Mouse (Mus musculus): ENCODE measurements at regions not wholly inside any gene's neighbourhood (a gene's known extent, or its start where the extent isn't known, plus 50 kb on each side); places are given as distances from the start of the nearest gene placed in this dataset.

DNA sequence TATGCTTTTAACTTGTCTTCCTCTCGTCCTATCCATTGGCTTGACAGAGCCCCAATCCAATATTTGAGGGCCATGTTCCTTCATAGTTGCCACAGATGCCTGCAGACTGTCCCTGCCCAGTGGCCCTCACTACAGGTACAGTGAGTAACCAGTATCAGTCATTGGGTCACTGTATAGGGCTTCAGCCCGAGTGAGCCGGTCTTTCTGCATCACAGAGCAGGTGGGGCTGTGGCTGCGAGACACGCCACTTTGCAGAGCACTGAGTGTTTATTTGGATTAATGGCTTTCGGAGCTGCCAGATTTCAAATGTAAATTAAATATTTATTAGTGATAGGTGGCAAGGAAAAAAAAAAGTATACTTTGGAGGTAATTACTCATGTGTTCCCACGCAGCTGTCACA, 87.2 kb upstream of the Alk start:
- Histone ChIP-seq H3K36me3 (ENCODE audit: control insufficient read depth, insufficient read depth, low read length) (no peaks in the 10 kb centered on the region), H3K27me3 (ENCODE audit: control insufficient read depth, insufficient read depth, low read length) (no peaks in the 10 kb centered on the region), H3K9me3 (ENCODE audit: control insufficient read depth, low read length) (no peaks in the 10 kb centered on the region), H3K4me2 (ENCODE audit: low read depth, low read length) (no peak overlapping the region), H3K4me1 (ENCODE audit: control insufficient read depth, insufficient read depth, low read length) (no peaks in the 10 kb centered on the region), H3K27ac (ENCODE audit: low read depth, low read length) (no peak overlapping the region), H3K9ac (replicated peaks; ENCODE audit: low read depth, low read length) (no peak overlapping the region), H3K4me3 (ENCODE audit: low read depth, low read length) (no peak overlapping the region)
- ATAC-seq (ENCODE audit: low read depth): no peak
- 71% methylated on average over 7 of the region's 7 CpGs for WGBS

DNA sequence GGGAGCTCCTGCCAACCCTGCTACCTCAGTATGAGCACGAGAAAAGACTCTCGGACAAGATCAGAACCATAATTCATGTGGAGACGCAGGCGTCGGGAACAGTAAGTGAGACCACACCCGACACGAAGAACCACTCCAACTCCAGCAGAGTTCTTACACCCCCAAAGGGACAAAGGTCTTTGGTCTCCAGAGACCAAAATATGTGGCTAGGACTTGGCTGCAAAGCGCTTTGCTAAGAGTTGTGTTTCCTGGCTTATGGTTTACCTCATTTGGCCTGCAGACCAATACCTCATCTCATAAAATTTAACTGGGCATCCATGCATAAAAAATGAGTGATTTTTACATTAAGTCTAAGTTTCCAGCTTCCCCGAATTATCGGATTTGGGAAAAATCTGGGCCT, 85.2 kb upstream of the Alk start:
- no peaks in the 10 kb centered on the region for H3K27me3 ChIP-seq (ENCODE audit: control insufficient read depth, insufficient read depth, low read length)
- no peaks in the 10 kb centered on the region for H3K4me1 ChIP-seq (ENCODE audit: control insufficient read depth, insufficient read depth, low read length)
- no peak for ATAC-seq (ENCODE audit: low read depth)
- H3K36me3 ChIP-seq (ENCODE audit: control insufficient read depth, insufficient read depth, low read length): no peaks in the 10 kb centered on the region
- WGBS: 87% methylated on average over 10 of the region's 10 CpGs
- no peaks in the 10 kb centered on the region for H3K9me3 ChIP-seq (ENCODE audit: control insufficient read depth, low read length)
- H3K4me3 ChIP-seq (ENCODE audit: low read depth, low read length): no peak overlapping the region
- no peak overlapping the region for H3K9ac ChIP-seq (replicated peaks; ENCODE audit: low read depth, low read length)
- no peak overlapping the region for H3K4me2 ChIP-seq (ENCODE audit: low read depth, low read length)
- no peak overlapping the region for H3K27ac ChIP-seq (ENCODE audit: low read depth, low read length)

DNA sequence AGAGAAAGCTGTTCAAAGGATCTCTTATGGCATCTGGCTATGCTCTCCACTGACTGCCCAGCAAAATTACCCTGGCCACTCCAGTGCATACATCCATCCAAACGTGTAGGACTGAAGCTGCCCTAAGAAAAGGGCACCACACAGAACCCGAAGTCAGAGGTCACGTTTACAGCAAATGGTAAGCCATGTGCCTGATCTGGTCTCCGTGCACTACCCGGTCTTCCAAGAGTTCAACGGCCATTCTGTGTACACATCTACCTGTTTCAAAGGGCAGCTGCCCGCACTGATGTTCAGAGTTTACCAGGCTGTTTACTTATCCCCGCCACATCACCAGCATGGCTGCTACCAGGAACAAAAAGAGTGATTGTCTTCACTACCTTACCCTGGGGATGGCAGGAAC, 84.4 kb upstream of the Alk start:
- H3K4me1 ChIP-seq (ENCODE audit: control insufficient read depth, insufficient read depth, low read length): no peaks in the 10 kb centered on the region
- H3K9ac ChIP-seq (replicated peaks; ENCODE audit: low read depth, low read length): no peak overlapping the region
- no peak for ATAC-seq (ENCODE audit: low read depth)
- H3K27me3 ChIP-seq (ENCODE audit: control insufficient read depth, insufficient read depth, low read length): no peaks in the 10 kb centered on the region
- H3K4me3 ChIP-seq (ENCODE audit: low read depth, low read length): no peak overlapping the region
- no peak overlapping the region for H3K27ac ChIP-seq (ENCODE audit: low read depth, low read length)
- no peaks in the 10 kb centered on the region for H3K36me3 ChIP-seq (ENCODE audit: control insufficient read depth, insufficient read depth, low read length)
- WGBS: 95% methylated on average over 8 of the region's 8 CpGs
- no peaks in the 10 kb centered on the region for H3K9me3 ChIP-seq (ENCODE audit: control insufficient read depth, low read length)
- H3K4me2 ChIP-seq (ENCODE audit: low read depth, low read length): no peak overlapping the region

DNA sequence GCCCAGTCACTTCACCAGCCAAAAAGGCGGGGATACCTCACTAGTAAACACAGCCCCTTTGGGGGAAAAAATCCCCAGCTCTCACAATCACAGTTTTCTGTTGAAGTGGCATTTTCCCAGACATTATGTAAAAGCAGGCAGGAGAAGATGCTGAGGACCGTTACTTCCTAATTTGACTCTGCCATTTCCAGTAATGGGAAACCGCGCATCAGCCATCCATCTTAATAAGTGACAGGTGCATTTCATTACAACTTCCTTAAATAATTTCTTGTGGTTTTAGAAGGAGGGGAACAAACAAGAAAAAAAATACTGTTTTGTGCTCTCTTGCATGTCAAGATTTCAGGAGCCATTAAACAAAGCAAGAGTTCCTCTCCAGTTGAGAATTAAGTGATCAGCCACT, 70.2 kb upstream of the Alk start:
- H3K9me3 ChIP-seq (ENCODE audit: control insufficient read depth, low read length): no peaks in the 10 kb centered on the region
- H3K27ac ChIP-seq (ENCODE audit: low read depth, low read length): no peak overlapping the region
- 70% methylated on average over 4 of the region's 4 CpGs for WGBS
- no peak overlapping the region for H3K4me3 ChIP-seq (ENCODE audit: low read depth, low read length)
- H3K4me1 ChIP-seq (ENCODE audit: control insufficient read depth, insufficient read depth, low read length): no peaks in the 10 kb centered on the region
- H3K9ac ChIP-seq (replicated peaks; ENCODE audit: low read depth, low read length): no peak overlapping the region
- H3K36me3 ChIP-seq (ENCODE audit: control insufficient read depth, insufficient read depth, low read length): no peaks in the 10 kb centered on the region
- no peak for ATAC-seq (ENCODE audit: low read depth)
- no peak overlapping the region for H3K4me2 ChIP-seq (ENCODE audit: low read depth, low read length)
- H3K27me3 ChIP-seq (ENCODE audit: control insufficient read depth, insufficient read depth, low read length): no peaks in the 10 kb centered on the region

DNA sequence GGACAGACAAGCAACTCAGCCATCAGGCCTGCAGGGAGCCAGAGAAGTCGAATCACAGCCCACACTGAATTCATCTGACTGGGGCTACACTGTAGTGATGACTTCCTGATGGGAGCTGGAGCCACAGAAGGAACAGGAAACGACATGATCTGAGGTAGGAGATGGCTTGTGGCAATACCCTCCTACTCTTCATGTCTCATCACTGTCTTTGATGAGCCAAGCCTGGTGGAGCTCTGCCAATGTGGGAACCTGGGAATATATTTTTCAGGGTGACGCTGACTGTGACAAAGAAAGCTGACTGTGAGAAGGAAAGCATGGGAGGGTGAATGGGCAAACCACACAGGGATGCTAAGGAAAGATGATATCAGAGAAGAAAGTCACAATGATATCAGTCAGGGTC, 67.6 kb upstream of the Alk start:
- no peaks in the 10 kb centered on the region for H3K36me3 ChIP-seq (ENCODE audit: control insufficient read depth, insufficient read depth, low read length)
- H3K9me3 ChIP-seq (ENCODE audit: control insufficient read depth, low read length): no peaks in the 10 kb centered on the region
- WGBS: 68% methylated on average over 3 of the region's 3 CpGs
- no peak overlapping the region for H3K27ac ChIP-seq (ENCODE audit: low read depth, low read length)
- ATAC-seq (ENCODE audit: low read depth): no peak
- no peaks in the 10 kb centered on the region for H3K4me1 ChIP-seq (ENCODE audit: control insufficient read depth, insufficient read depth, low read length)
- no peaks in the 10 kb centered on the region for H3K27me3 ChIP-seq (ENCODE audit: control insufficient read depth, insufficient read depth, low read length)
- no peak overlapping the region for H3K4me2 ChIP-seq (ENCODE audit: low read depth, low read length)
- no peak overlapping the region for H3K9ac ChIP-seq (replicated peaks; ENCODE audit: low read depth, low read length)
- no peak overlapping the region for H3K4me3 ChIP-seq (ENCODE audit: low read depth, low read length)

DNA sequence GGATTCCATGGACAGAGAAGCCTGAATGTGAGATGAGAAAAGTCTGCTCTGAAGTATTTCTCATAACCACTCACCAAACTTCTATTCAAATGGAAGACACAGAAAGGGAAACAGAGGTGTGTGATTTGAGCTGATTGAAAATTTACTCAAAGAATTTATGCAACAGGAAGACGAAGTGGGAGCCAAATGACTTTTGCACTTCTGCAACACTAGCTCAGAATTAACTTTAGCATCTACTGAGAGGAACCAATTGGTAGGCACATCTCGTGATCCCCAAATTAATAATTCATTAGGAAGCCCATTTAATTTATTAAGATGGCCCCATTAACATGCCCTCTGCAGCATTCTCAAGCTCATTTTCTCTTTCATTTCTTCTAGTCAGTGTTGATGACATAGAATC, 62.5 kb upstream of the Alk start:
- ATAC-seq (ENCODE audit: low read depth): no peak
- H3K27me3 ChIP-seq (ENCODE audit: control insufficient read depth, insufficient read depth, low read length): no peaks in the 10 kb centered on the region
- no peak overlapping the region for H3K27ac ChIP-seq (ENCODE audit: low read depth, low read length)
- no peak overlapping the region for H3K4me3 ChIP-seq (ENCODE audit: low read depth, low read length)
- no peaks in the 10 kb centered on the region for H3K36me3 ChIP-seq (ENCODE audit: control insufficient read depth, insufficient read depth, low read length)
- H3K4me1 ChIP-seq (ENCODE audit: control insufficient read depth, insufficient read depth, low read length): no peaks in the 10 kb centered on the region
- H3K9me3 ChIP-seq (ENCODE audit: control insufficient read depth, low read length): no peaks in the 10 kb centered on the region
- WGBS: 65% methylated on average over 2 of the region's 2 CpGs
- H3K9ac ChIP-seq (replicated peaks; ENCODE audit: low read depth, low read length): no peak overlapping the region
- no peak overlapping the region for H3K4me2 ChIP-seq (ENCODE audit: low read depth, low read length)

DNA sequence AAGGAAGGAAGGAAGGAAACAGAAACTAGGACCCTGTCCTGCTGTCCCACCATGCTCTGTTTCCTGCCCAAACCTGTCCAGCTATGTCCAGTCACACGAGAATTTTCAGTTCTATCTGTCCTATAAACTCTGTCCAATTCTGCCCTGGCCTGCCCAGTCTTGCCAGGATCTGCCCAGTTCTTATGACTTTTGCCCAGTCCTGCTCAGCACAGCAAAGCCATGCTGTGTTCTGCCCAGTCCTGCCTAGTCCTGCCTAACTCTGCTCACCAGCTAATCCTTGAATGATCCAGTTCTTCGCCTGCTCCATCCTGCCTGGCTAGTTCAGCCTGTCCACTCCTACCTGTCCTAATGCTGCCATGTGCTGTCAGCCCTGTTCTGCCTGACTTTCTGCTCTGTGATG, 57.3 kb upstream of the Alk start:
- H3K4me1 ChIP-seq (ENCODE audit: control insufficient read depth, insufficient read depth, low read length): no peaks in the 10 kb centered on the region
- H3K4me2 ChIP-seq (ENCODE audit: low read depth, low read length): no peak overlapping the region
- H3K4me3 ChIP-seq (ENCODE audit: low read depth, low read length): no peak overlapping the region
- no peak for ATAC-seq (ENCODE audit: low read depth)
- no peaks in the 10 kb centered on the region for H3K9me3 ChIP-seq (ENCODE audit: control insufficient read depth, low read length)
- H3K27ac ChIP-seq (ENCODE audit: low read depth, low read length): no peak overlapping the region
- WGBS: 83% methylated on average over 2 of the region's 2 CpGs
- H3K36me3 ChIP-seq (ENCODE audit: control insufficient read depth, insufficient read depth, low read length): no peaks in the 10 kb centered on the region
- H3K9ac ChIP-seq (replicated peaks; ENCODE audit: low read depth, low read length): no peak overlapping the region
- H3K27me3 ChIP-seq (ENCODE audit: control insufficient read depth, insufficient read depth, low read length): no peaks in the 10 kb centered on the region

DNA sequence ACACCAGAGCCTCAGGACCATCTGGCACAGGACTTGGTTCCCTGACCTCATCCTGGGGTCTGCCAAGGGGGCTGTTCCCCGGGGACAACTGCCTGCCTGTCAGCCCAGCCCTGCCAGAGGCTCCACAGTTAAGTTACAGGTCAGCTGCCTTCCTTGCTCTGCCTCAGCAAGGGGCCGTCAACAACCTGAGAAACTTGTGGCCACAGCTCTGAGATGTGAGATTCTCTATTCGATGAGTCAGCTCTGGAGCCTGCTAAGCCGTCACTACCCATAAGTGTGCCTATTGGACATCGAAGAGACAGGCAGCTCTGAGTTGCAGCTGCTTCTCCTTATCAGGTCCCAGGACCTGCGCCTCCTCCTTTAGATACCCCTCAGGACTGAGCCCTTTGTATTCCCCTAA, 54.3 kb upstream of the Alk start:
- no peak overlapping the region for H3K9ac ChIP-seq (replicated peaks; ENCODE audit: low read depth, low read length)
- H3K27me3 ChIP-seq (ENCODE audit: control insufficient read depth, insufficient read depth, low read length): no peaks in the 10 kb centered on the region
- ATAC-seq (ENCODE audit: low read depth): no peak
- no peak overlapping the region for H3K4me3 ChIP-seq (ENCODE audit: low read depth, low read length)
- H3K4me2 ChIP-seq (ENCODE audit: low read depth, low read length): no peak overlapping the region
- H3K36me3 ChIP-seq (ENCODE audit: control insufficient read depth, insufficient read depth, low read length): no peaks in the 10 kb centered on the region
- H3K27ac ChIP-seq (ENCODE audit: low read depth, low read length): no peak overlapping the region
- WGBS: 75% methylated on average over 6 of the region's 6 CpGs
- H3K4me1 ChIP-seq (ENCODE audit: control insufficient read depth, insufficient read depth, low read length): no peaks in the 10 kb centered on the region
- no peaks in the 10 kb centered on the region for H3K9me3 ChIP-seq (ENCODE audit: control insufficient read depth, low read length)

DNA sequence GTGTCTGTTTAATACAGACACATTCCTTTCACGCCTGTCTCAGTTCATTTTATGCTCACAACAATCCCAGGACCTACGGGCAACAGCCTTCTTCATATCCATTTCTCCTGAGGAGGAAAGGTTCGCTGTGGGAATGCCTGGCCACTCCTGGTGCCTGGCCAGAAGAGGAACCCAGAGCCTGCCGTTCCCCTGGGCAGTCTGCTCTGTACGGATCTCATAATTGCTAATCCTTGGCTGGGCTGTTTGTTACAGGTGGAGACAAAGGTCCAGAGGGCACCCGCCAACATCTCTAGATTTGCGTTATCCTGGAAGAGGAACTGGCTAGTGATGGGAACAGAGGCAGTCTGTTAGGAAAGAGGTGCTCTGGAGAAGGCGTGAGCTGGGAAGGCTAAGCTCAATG, 53.4 kb upstream of the Alk start:
- H3K27me3 ChIP-seq (ENCODE audit: control insufficient read depth, insufficient read depth, low read length): no peaks in the 10 kb centered on the region
- H3K9me3 ChIP-seq (ENCODE audit: control insufficient read depth, low read length): no peaks in the 10 kb centered on the region
- no peak overlapping the region for H3K4me3 ChIP-seq (ENCODE audit: low read depth, low read length)
- H3K9ac ChIP-seq (replicated peaks; ENCODE audit: low read depth, low read length): no peak overlapping the region
- WGBS: 52% methylated on average over 8 of the region's 8 CpGs
- no peak for ATAC-seq (ENCODE audit: low read depth)
- no peaks in the 10 kb centered on the region for H3K4me1 ChIP-seq (ENCODE audit: control insufficient read depth, insufficient read depth, low read length)
- H3K27ac ChIP-seq (ENCODE audit: low read depth, low read length): no peak overlapping the region
- H3K36me3 ChIP-seq (ENCODE audit: control insufficient read depth, insufficient read depth, low read length): no peaks in the 10 kb centered on the region
- no peak overlapping the region for H3K4me2 ChIP-seq (ENCODE audit: low read depth, low read length)

Data from neural tube, embryonic 14.5 days (tissue).